Mouse (Mus musculus) G1E (cell line): ENCODE data around the gene Zic4. TPM values are rescaled to one million over a fixed set of nuclear protein-coding genes. Genes with fewer than 3 reads are reported as not detected.

Source experiments
- ATAC-seq: 2 replicates; pipeline ENCODE4 v1.8.0; 2016; ENCODE audit warnings: mild to moderate bottlenecking; ENCODE audit not compliant: insufficient number of reproducible peaks, poor library complexity, low FRiP score, severe bottlenecking; ENCODE audit errors: extremely low read depth
- DNase-seq: peaks from one replicate; pipeline ENCODE4 v3.0.0; 2012; ENCODE audit warnings: low spot score
- H3K27me3 ChIP-seq: 2 replicates; pipeline ENCODE4 v1.6.1; 2012; ENCODE audit warnings: mild to moderate bottlenecking, low read length, inconsistent platforms; ENCODE audit not compliant: insufficient read depth
- H3K36me3 ChIP-seq: replicated peaks from 2 replicates; pipeline ENCODE3; 2012; ENCODE audit warnings: mild to moderate bottlenecking, inconsistent platforms
- H3K4me1 ChIP-seq: 2 replicates; pipeline ENCODE4 v1.6.1; 2012; ENCODE audit warnings: low read depth, low read length, inconsistent platforms, mixed read lengths; ENCODE audit not compliant: insufficient read depth
- H3K4me3 ChIP-seq: 2 replicates; pipeline ENCODE4 v1.5.1; 2012; ENCODE audit warnings: low read depth, mild to moderate bottlenecking, inconsistent platforms, low read length, moderate library complexity, mixed read lengths
- H3K9me3 ChIP-seq: replicated peaks from 2 replicates; pipeline ENCODE4 v1.6.1; 2012; ENCODE audit warnings: inconsistent platforms
- CTCF ChIP-seq: IDR thresholded peaks from 2 replicates; pipeline ENCODE4 v1.5.1; 2012; ENCODE audit warnings: low read depth, low read length, inconsistent platforms, mixed read lengths
- GATA1 ChIP-seq: IDR thresholded peaks from 2 replicates; pipeline ENCODE4 v1.6.1; 2012; ENCODE audit warnings: borderline replicate concordance, low read length, inconsistent platforms, mixed read lengths
- GATA2 ChIP-seq: IDR thresholded peaks from 2 replicates; pipeline ENCODE4 v1.6.1; 2012; ENCODE audit warnings: low read depth, low read length, inconsistent platforms, borderline replicate concordance
- POLR2AphosphoS5 ChIP-seq: IDR thresholded peaks from 2 replicates; pipeline ENCODE4 v1.6.1; 2012; ENCODE audit warnings: low read depth, low read length, inconsistent platforms; ENCODE audit not compliant: insufficient replicate concordance
- TAL1 ChIP-seq: conservative IDR thresholded peaks from 2 replicates; pipeline ENCODE4 v1.6.1; 2012; ENCODE audit warnings: low read depth, low read length, inconsistent platforms, mixed read lengths
- polyA plus RNA-seq: library from polyadenylated mRNA; stranded (reverse); fragments of >175 nt; gene quantifications from 2 replicates; pipeline ENCODE4 v1.2.3, GENCODE M21; 2012
- total RNA-seq, 2 experiments: library from RNA; stranded (forward) in 1 of 2; stranded (reverse) in 1 of 2; fragments of 200-1000 nt in 1 of 2; fragments of >200 nt in 1 of 2; fragmentation: Nextera tagmentation in 1 of 2; gene quantifications; 2 replicates each; pipeline ENCODE4 v1.2.3; 2014 to 2017

The Zic4 gene
- total and polyA plus RNA-seq, 3 experiments = 0.16 TPM; not detected in 2

GRCm38 (mm10) chr9:91351961-91352411 is 10.2 kb upstream of the Zic4 start:
- Histone ChIP-seq H3K27me3 (no peaks in the 10 kb centered on the region), H3K4me3 (no peak overlapping the region), H3K4me1 (no peaks in the 10 kb centered on the region), H3K9me3 (peaks cover 40% of the 10 kb centered on the region), H3K36me3 (no peaks in the 10 kb centered on the region)
- DNase-seq (no peak), ATAC-seq (no peak)
- no peak for TF ChIP-seq POLR2AphosphoS5
- no peak for TF ChIP-seq TAL1
- no peak for TF ChIP-seq GATA2
- no peak for TF ChIP-seq CTCF
- TF ChIP-seq GATA1 = no peak

- no peak for DNase-seq
- H3K9me3 ChIP-seq = peaks cover 40% of the 10 kb centered on the region
- no peaks in the 10 kb centered on the region for H3K27me3 ChIP-seq
- TF ChIP-seq GATA2 (no peak), POLR2AphosphoS5 (no peak), GATA1 (no peak), CTCF (no peak), TAL1 (no peak)
- H3K4me1 ChIP-seq = no peaks in the 10 kb centered on the region
- no peaks in the 10 kb centered on the region for H3K36me3 ChIP-seq
- ATAC-seq = no peak
- H3K4me3 ChIP-seq = no peak overlapping the region
Measured at GRCm38 (mm10) chr9:91352786-91353185, 9.4 kb upstream of the Zic4 start.

GRCm38 (mm10) chr9:91353551-91354433 is 8.4 kb upstream of the Zic4 start:
- ATAC-seq = no peak
- peaks cover 40% of the 10 kb centered on the region for H3K9me3 ChIP-seq
- H3K36me3 ChIP-seq = no peaks in the 10 kb centered on the region
- TF ChIP-seq GATA1 (no peak), POLR2AphosphoS5 (no peak), TAL1 (no peak), GATA2 (no peak), CTCF (no peak)
- H3K4me1 ChIP-seq = no peaks in the 10 kb centered on the region
- H3K27me3 ChIP-seq = no peaks in the 10 kb centered on the region
- H3K4me3 ChIP-seq = no peak overlapping the region
- DNase-seq = no peak

GRCm38 (mm10) chr9:91354434-91355269 is 7.6 kb upstream of the Zic4 start:
- ATAC-seq (no peak), DNase-seq (no peak)
- Histone ChIP-seq H3K27me3 (no peaks in the 10 kb centered on the region), H3K4me3 (no peak overlapping the region), H3K36me3 (no peaks in the 10 kb centered on the region), H3K9me3 (peaks cover 42% of the 10 kb centered on the region), H3K4me1 (no peaks in the 10 kb centered on the region)
- TF ChIP-seq TAL1 = no peak
- no peak for TF ChIP-seq GATA1
- TF ChIP-seq GATA2 = no peak
- TF ChIP-seq CTCF = no peak

- Histone ChIP-seq H3K4me3 (no peak overlapping the region), H3K9me3 (peaks cover 42% of the 10 kb centered on the region), H3K36me3 (no peaks in the 10 kb centered on the region), H3K27me3 (no peaks in the 10 kb centered on the region), H3K4me1 (no peaks in the 10 kb centered on the region)
- no peak for ATAC-seq
- TF ChIP-seq GATA2 = no peak
- TF ChIP-seq POLR2AphosphoS5 = no peak
- no peak for TF ChIP-seq TAL1
- no peak for TF ChIP-seq CTCF
- no peak for TF ChIP-seq GATA1
- DNase-seq = no peak
Measured at GRCm38 (mm10) chr9:91355270-91355589, 7.0 kb upstream of the Zic4 start.

GRCm38 (mm10) chr9:91355629-91356352 is 6.4 kb upstream of the Zic4 start:
- Histone ChIP-seq H3K4me3 (no peak overlapping the region), H3K27me3 (no peaks in the 10 kb centered on the region), H3K4me1 (no peaks in the 10 kb centered on the region), H3K36me3 (no peaks in the 10 kb centered on the region), H3K9me3 (peaks cover 37% of the 10 kb centered on the region)
- DNase-seq (no peak), ATAC-seq (no peak)
- TF ChIP-seq GATA2 (no peak), TAL1 (no peak)
